Mouse (Mus musculus) regulatory T cell (primary cell): ENCODE data around the gene B4galnt2.

Experiments used
- in situ Hi-C: fragments of 300-600 bp; cut with MboI, MseI; formaldehyde crosslinking; loops from one replicate; pipeline ENCODE4 v1.15.1; 2025; ENCODE audit warnings: high pct_unique_total_duplicates

The B4galnt2 gene

DNA sequence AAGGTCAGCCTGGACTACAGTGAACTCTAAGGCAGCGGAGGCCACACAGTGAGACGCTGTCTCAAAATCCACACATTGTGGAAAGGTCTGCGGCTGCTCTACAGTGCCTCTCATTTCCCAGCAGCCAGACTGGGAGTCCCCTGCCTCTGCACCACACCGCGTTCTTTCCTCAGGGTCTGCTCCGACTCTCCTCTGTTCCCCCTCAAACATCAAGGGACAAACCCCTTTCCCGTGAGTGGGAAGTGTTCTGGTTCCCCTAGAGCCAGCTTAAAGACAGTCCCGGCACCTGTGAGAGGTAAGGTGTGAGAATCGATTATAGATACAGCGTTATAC, 73.2 kb downstream of the B4galnt2 start:
- in situ Hi-C loops: no loop called here

DNA sequence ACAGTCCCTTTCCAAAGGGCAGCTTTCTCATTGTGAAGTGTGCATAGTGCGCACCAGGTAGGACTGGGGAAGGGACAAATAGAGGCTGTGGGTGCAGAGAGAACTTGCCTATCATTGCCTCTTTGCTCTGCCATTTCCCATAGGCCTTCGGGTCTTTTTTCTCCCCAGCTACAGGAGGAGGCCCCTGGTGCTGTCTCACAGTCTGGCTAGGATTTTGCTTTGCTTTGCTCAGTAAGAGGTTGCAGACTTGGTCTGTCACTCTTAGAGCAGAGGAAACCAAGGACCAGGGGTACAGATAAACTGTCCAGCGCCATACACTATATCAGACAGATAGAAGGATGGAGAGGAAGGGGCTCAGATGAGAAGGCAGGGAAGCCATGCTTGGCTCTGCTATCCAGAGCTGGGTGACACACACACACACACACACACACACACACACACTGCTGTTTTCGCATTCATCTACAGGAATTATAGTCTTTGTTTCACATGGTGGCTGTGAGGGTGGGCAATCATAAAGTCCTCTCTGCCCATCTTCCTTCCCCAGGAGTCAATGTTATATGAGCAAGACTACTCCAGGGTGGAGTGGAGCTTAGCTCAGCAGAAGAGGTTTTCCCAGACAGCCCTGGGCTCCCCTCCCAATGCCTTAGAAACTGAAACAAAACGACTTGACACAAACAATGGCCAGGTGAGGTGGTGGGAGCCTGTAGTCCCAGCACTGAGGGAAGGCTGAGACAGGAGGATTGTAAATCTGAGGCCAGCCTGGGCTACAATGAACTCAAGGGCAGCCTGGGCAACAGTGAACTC, 73.8 kb downstream of the B4galnt2 start:
- in situ Hi-C loops: no loop called here

DNA sequence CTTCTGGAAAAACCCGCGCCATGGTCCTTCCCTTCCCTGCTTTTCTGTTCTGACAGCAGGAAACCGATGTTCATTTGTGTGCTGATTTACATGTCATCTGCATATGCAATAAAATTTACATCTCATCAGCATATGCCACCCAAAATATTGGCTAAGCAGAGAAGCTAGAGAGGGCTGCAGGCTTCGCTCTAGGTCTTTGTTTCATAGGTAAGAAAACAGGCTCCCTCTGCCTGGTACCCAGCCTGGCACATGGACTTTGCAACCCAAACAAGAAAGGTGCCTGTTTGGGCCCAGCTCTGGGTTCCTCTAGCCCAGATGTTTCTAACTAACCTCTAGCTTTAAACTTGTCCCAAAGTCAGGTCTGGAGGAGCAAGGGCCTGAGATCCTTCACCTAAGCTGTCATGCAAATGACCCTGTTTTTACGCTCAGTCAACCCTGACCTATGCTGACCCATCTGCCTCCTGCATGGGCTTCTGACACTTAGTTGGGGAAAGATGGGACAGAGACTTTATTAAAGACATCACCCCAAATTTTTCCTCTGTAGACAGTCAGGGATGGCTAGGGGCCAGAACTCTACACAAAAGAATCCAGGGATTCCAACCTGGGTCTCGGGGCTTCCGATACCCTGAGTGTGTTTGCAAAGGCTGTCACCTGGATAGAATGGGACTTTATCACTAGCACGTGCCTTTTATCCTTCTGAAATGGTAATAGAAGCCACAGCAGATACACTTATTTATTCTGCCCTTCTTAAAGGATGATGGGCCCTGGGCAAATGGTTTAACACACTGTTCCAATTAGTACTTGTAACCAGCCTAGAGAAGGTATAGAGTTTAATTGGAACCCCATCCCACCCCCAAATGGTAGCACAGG, 75.5 kb downstream of the B4galnt2 start:
- in situ Hi-C loops: no loop called here

DNA sequence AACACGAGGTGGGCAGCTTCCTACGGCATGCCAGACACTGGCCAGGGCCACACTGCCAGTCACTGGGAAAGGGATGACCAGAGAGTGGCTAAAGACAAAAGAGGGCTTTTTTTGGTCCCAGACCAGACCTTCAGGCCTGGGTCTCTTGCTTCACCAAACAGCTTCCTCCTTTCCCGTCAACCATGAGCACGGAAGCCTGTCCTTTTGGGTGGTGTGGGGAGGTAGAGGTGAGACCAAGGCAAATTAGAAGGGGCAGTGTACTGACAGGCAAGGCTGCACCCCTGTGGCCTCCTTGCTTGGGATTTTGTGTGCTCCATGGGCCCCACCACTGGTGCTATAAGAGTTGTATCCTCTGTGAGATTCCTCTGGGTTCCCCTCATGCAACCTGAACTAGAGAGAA, 76.1 kb downstream of the B4galnt2 start:
- in situ Hi-C loops: no loop called here

DNA sequence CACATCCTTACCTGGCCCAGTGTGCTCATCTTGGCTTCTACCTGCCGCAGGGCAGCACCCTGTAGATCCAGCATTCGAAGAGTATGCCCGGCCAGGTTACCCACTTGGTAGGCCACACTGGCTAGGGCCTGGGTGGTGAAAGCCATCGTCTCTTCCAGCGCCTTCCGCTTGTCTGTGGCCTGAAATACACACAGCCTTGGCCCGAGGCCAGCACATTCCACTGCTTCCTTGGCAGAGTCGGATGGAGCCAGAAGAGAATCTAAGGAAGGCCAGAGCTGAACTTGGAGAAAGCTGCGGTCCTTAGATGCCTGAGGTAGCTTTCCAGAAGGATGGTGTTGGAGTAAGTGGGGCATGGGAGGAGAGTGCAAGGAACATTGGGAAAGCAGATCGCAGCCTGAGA, 77.6 kb downstream of the B4galnt2 start, which contains the start of gene Gngt2:
TSS of gene Gngt2 (plus strand) at position 158 of the 400 bp plus-strand sequence.
- in situ Hi-C loops: no loop called here

DNA sequence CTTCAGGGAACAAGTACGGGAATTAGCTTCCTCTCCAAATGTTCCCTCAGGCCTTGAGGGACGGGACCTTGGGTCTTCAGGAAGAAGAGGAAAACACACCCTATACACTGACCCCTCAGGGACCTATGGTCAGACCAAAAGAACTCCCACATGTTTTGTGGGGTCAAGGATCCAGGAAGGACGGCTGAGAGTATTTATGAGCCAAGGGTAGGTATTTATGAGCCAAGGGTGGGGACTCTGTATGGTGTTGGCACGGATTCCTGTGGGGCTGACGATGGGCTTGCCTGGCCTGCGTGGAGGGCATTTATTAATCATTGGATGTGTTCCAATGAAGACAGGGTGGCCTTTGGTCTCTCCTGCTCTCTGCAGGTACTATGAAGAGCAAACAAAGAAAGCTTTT, 78.3 kb downstream of the B4galnt2 start:
- in situ Hi-C loops: no loop called here

DNA sequence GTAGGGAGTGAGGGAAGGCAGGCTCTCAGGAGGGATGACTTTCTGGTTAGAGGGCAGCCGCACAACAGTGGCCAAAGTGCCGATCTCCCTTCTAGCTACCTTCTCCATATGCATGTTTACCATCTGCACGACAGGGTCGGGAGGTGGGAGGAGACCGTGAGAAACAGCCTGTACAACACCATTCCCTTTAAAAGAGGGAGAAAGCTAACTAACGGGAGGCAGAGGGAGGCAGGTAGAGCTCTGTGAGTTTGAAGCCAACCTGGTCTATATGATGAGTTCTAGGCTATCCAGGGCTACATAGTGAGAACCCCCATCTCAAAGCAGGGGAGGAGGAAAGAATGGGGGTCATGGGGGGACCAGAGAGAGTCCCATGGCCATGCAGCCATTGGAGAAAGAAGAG, 78.9 kb downstream of the B4galnt2 start:
- in situ Hi-C loops: no loop called here

DNA sequence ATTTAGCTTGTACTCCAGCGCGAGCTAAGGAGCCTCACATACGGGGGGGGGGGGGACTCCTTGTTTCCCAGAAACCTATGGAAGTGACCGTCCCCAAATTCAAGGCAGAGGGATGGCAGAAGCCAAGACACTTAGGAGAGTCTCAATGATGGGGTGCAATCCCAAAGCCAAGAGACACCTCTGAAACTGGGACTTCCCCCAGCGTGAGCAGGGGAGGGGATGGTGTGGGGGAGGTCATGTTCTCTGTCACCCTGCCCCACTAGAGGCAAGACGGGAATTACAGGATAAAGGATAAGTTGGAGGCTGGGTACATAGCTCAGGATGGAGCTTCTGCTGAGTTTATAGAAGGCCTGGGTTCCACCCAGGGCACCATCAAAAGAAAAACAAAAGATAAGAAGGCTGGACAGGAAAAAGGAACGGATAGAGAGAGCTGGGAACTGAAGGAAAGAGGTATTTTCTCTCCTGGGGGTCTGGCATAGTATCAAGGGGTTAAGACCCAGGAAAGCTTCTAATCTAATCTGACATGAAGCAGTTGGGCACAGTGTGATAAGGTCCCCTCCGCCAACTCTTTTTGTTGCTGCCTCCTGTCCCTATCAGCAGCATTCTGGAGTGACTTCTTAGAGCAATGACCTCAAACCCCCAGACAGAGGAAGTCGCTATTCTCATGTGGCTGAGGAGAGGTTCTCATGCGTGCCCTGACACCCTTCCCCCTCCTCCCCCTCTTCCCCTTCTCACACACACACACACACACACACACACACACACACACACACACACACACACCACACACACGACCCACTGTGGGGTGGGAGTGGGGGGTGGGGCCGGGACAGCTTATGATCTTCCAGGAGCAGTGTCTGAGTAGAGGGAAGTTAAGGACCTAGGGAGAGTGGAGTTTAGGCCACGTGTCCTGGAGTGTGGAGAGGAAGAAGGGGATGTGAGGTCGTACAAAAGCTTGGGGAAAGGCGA, 79.7 kb downstream of the B4galnt2 start:
- in situ Hi-C loops: no loop called here

DNA sequence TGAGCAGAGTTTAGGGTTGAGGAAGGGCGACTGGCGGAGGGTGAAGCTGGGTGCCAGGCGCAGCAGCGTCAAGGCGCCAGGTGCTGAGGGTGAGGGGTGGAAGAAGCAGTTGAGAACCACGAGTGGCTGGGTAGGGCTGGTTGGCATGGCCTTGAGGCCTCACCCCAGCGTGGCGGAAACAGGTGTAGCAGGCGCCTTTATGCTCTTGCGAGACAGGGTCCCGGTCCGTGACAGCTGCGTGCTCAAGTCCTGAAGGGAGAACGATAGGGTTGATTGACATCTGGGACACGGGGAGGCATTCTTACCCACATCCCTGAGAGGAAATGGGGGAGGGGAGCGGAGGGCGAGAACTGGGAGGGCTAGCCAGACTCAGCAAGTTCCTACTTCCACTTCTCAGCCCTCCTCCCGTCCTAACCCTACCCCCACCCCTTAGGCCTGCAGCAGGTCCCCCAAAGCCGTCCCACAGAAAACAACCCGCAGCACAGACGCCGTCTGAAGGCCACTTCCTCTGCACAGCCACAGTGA, 80.5 kb downstream of the B4galnt2 start:
- in situ Hi-C loops: no loop called here

DNA sequence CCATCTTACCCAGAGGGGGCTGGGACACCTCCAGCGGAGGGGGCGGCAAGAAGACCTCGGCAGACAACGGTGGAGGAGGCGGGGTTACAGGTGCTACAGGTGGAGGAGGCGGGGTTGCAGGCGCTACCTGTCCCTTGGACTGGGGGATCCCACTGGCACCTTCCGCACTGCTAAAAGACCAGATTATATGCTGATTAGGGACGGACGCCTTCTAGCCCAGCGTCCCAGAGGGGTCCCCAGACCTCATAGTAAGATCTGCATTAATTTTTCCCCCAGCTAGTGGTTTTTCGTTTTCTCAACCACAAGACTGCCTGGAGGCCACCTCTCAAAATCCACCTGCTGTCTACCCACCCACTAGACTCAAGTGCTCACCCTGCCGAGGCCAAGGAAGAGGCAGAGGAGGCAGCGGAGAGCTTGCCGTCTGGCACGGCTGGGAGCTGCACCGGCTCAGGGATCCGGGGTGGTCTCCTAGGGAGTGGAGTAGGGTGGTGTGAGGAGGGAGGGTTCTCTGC, 81.0 kb downstream of the B4galnt2 start:
- in situ Hi-C loops: no loop called here

DNA sequence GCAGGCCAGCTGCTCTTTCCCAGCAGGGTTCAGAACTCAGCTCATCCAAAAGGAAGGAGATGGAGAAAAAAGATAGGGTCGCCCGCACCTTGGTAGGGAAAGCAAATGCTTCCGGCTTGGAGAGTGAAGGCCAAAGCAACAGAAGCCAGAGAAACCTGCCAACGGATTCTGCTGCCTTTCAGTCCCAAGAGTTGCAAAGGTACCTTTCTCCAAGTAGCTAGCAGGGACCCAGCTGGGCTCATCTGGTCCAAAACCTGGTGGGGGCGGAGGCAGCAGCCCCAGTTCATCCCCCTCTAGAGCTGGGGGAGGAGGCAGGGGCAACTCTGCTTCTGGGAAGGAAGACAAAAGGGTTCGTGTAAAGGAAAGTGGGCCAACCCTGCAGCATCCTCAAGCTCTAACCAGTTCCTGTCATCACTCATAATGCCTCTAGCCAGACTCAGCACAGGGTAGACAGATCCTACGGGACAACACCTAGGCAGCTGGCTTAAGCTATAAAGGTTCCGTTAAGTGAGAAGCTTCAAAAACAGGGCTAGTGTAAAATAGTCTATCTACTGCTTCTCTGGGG, 81.6 kb downstream of the B4galnt2 start:
- in situ Hi-C loops: no loop called here

DNA sequence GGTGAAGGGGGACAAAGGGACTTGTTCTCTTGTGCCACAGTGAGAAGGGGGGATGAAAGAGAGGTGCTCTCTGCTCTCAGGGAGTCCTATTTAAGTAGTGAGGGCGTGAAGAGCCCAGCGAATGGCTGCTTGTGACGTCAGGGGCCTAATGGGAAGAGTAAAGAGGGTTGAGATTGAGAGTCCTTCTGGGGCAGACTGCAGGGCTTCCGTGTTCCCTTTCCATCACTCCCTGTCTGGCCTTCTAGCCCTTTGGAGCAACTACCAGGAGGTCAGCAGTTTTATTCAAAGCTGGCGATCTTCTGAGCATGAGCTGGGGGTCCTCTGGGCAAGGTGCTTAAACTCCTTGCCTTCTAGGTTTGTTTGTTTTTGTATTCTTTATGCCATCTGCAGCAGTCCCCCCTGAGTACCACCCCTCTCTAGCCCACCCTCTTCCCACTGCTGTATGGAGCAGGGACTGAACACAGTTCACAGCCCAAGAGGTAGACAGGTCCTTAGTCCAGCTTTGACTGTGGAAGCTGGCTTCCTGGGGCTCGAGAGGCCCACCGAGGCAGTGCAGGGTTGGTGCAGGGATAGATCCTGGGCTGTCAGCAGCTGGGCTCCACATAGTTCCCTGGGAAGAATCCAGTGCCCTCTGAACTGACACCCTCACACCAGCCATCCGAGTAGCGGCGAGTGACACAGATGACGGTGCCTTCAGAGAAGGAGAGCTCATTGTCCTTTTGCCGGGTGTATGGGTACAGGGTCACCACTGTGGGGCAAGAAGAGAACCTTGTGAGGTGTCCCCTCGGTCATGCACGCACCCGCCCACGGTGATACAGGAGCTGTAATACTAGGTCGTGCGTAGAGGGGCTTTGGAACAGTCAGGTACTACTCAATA, 82.3 kb downstream of the B4galnt2 start:
- in situ Hi-C loops: no loop called here

DNA sequence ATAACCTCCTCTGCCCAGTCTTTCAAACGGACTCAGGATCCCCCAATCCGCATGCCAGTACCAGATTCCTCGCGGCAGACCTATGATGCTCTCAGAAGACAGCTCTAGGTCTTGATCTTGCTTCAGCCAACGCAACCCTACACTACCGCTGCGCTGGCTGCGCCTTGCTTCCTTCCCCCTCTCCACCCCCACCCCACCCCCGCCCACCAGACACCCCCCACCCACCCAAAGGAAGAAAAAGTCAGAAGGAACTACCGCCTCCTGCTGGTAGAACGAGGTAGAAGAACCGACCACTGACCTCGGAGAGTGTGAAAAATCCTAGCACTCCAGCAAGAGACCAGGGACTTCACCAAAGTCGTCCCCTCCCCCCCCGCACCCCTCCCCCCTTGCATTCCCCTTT, 83.0 kb downstream of the B4galnt2 start:
- in situ Hi-C loops: no loop called here

DNA sequence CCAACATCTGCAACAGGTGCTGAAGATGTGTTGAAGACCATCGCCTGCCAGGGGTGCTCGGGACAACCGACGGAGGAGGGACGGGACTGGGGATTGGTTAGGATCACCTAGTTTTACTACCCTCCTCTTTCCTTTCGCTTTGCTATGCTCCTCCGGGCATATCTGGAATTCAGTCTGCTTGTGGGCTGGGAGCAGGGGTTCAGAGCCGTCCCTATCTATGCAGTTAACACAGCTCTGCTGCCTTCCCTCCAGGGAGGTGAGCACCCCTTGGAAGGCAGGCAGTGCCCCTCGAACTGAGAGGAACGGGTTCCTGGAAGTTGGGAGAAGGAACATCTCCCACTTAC, 83.4 kb downstream of the B4galnt2 start:
- in situ Hi-C loops: no loop called here

DNA sequence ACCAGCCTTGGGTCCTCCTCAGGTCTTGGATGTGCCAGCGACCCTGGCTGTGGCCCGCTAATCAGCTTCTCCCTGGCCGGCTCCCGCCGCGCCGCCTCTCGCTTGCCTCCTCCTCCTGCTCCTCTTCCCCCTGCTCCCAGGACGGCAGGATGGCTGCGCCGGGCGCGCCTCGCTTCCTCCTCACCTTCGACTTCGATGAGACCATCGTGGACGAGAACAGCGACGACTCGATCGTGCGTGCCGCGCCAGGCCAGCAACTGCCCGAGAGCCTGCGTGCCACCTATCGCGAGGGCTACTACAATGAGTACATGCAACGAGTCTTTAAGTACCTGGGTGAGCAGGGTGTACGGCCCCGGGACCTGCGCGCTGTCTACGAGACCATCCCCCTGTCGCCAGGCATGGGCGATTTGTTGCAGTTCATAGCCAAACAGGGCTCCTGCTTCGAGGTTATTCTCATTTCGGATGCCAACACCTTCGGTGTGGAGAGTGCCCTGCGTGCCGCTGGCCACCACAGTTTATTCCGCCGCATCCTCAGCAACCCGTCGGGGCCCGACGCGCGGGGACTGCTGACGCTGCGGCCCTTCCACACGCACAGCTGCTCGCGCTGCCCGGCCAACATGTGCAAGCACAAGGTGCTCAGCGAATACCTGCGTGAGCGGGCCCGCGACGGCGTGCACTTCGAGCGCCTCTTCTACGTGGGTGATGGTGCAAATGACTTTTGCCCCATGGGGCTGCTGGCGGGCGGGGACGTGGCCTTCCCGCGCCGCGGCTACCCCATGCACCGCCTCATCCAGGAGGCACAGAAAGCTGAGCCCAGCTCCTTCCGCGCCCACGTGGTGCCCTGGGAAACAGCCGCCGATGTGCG, 84.0 kb downstream of the B4galnt2 start:
- in situ Hi-C loops: no loop called here

DNA sequence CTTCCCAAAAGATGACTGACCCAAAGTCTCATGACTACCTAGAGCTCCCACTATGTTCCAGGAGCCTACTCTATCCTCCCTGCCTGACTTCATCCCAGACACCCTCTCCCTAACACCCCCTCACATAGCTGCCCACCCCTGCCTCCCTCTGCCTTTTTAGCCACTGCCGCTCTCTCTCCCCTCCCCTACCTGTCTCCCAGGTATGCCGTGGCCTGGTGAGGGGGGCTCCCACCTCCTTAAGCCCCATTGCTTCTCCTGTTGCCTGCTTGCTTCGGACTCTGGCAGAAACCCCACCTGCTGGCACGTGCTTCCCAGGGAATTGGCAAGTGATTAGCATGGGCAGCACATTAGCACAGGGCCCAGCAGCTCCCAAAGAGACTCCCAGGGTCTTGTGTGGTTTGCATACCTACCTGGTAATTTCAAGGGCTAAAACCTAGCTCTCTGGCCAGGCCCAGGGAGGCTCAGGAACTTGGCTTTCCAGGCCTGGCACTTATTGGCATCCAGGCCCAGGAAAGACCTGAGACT, 85.1 kb downstream of the B4galnt2 start:
- in situ Hi-C loops: no loop called here

DNA sequence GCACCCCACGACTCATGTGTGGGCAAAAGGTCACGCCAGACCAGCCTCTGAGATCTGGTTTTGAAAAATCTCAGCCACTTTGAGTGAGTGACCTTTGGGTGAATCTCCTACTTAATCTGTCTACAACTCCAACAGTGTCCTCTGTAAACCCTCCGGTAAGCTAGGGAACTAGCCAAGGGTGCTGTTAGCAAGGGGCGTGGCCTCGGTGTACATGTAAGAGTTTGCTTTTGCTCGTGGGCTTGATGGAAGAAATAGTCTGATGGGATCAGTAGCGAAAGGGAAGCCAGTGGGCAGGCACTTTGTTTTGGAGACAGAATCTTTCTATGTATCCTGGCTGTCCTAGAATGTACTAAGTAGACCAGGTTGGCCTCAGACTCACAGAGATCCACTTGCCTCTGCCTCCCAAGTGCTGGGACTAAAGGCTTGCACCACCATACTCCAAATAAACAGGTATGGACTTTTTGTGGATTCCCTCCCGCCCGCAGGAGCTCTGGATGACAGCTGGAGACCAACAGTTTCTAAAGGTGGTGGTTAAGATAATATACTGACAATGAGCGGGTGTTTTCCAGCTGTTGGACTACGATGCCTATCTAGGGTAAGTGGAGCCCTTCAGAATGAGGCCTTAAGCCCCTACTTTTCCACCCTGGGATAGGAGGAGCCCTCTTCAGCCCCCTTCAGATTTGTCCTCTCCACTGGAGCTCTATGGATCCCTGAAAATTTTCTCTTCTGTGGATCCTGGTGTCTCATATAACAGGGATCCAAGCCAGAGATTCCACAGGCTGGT, 86.3 kb downstream of the B4galnt2 start:
- in situ Hi-C loops: no loop called here

DNA sequence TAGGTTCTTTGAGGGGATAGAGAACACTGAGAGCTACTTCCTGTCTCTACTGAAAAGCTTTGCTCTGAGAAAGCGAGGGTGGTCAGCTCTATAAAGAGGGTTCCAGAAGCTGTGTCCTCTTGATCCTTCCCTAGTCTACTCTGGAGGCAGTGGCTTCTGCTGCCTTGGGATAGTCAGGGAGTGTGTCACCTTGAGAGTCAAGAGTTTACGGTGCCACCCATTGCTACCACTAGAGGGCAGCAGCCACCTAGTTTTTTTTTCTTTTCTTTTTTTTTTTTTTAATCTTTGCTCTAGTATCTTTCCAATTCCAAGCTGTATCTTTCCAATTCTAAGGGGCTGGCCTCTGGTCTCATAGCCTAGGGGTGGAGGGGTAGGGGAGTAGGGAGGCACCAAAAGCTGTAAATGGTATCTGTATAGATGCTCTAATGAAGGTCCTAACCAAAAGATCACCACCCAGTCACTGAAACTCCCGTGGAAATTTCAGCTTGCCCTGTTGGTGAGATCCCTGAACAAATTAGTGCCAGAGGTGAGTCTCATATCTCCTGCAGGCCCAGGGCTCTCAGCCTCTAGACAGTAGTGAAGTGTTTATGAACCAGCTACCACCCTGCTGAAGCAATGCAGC, 87.1 kb downstream of the B4galnt2 start:
- in situ Hi-C loops: no loop called here
